Mouse (Mus musculus) left cerebral cortex, postnatal 4 days (tissue): ENCODE results near the gene Xlr4c. TPM values are rescaled to one million over a fixed set of nuclear protein-coding genes. Genes with fewer than 3 reads are reported as not detected.
"Not testable (repeated sequence)": the region's sequence is repeated elsewhere in the genome, so short reads cannot be mapped to it uniquely, and the experiment has no call there.

ENCODE experiments used
- DNase-seq: peaks from one replicate; pipeline ENCODE4 v3.0.0-alpha.2; 2022
- intact Hi-C: fragments of 180-260 bp; cut with DNase I; formaldehyde crosslinking; loops from one replicate; pipeline ENCODE4 v1.15.1; 2025
- total RNA-seq, 2 experiments: library from RNA; stranded (reverse); gene quantifications; 2 replicates each; pipeline ENCODE4 v1.2.3; 2021

Xlr4c gene
- total RNA-seq, result not detected

DNA sequence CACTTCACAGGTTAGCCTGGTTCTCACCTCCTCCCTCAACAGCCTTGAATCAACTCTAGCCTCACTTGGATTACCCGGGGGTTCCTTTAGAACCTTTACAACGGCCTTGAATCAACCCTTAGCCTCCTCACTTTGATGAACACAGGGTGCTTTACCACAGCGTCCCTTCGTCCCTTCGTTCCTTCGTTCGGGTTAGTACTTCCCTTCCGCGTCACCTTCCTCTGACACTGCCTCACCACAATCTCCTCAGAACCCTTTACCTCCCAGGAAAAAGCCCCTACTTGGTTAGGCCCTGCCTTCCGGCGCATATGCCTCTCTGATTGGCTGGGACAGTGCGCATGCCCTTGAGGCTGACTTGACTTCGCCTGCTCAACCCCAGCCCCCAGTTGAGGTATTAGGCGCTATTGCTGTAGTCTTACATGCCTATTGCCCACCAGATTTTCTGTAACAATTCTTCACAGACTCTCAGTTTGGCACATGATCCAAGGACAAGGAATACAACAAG, at the start of gene Xlr4c:
TSS of gene Xlr4c (minus strand) at position 310 of the 505 bp plus-strand sequence.
- DNase-seq, intact Hi-C loops: not testable (repeated sequence)

DNA sequence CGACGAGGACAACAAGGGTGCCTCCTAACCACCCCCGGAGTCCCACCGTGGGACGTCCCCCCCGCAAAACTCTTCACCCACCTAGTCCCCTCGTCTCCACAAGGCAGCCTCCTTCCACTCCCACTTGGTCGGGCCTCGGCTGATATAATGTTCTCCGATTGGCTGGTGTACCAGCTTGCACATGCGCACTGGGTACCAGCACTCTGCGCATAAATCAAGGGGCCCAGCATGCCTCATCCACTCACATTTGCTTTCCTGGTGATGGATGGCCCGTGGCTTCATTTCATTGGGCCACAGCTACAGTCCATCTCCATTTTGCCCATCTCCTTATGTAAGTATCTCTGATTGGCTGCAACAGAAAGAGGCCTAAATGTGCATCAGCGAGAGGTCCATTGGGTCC, 22.3 kb upstream of the Xlr4c start, which contains the start of gene Xlr3c:
TSS of gene Xlr3c (minus strand) at position 121 of the 400 bp plus-strand sequence.
- intact Hi-C loops, result not testable (repeated sequence)

DNA sequence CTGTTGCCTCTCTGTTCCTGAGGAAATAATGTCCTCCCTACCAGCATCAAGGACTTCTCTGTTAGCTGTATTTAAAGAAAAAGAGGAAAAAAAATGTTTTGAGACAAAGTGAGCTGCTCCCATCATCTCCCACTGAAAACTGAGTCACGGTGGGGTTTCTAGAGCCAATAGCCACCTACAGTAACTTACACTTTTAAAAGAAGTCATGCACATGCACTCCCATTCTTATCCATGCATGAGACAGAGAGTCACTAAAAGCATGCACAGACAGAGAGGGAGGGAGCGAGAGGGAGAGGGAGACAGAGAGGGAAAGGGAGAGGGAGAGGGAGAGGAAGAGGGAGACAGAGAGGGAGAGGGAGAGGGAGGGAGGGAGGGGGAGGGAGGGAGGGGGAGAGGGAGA, 19.5 kb upstream of the Xlr4c start:
- intact Hi-C loops, DNase-seq: not testable (repeated sequence)

More for the DNA sequence above, 22.3 kb upstream of the Xlr4c start, which contains the start of gene Xlr3c:
- DNase-seq, result not testable (repeated sequence)

DNA sequence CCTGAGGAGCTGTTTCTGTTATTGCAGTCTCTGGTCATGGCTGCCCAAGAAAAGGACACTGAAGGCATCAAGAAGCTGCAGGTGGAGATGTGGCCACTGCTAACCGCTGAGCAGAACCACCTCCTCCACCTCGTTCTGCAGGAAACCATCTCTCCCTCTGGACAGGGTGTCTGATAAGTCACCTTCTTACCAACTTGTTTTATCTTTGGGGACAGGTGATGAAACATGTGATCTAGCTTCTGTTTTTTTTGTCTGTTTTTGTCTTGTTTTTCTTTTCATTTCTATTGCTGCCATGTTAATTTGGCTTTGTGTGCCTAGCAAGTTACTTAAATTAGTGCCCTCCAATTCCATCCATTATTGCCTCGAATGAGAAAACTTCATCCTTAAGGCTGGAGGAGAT, 13.6 kb downstream of the Xlr4c start:
- intact Hi-C loops, result no loop called here
- DNase-seq, result no peak

DNA sequence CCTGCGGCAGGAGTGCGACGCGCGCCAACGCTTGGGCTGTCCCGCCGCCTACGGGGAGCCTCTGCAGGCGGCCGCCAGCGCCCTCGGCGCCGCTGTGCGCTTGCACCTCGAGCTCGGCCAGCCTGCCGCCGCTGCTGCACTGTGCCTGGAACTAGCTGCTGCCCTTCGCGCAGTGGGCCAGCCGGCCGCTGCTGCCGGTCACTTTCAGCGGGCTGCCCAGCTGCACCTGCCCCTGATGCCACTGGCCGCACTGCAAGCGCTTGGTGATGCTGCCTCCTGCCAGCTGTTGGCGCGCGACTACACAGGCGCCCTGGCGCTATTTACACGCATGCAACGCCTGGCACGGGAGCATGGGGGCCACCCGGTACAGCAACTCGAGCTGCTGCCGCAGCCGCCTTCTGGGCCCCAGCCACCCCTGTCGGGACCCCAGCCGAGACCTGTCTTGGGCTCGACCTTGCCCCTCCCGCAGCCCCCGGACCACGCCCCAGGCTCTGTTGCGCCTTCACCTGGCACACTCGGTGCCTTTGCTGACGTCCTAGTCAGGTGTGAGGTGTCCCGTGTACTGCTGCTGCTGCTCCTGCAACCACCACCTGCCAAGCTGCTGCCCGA, 14.2 kb downstream of the Xlr4c start:
- peak; percentile 54 for DNase-seq

DNA sequence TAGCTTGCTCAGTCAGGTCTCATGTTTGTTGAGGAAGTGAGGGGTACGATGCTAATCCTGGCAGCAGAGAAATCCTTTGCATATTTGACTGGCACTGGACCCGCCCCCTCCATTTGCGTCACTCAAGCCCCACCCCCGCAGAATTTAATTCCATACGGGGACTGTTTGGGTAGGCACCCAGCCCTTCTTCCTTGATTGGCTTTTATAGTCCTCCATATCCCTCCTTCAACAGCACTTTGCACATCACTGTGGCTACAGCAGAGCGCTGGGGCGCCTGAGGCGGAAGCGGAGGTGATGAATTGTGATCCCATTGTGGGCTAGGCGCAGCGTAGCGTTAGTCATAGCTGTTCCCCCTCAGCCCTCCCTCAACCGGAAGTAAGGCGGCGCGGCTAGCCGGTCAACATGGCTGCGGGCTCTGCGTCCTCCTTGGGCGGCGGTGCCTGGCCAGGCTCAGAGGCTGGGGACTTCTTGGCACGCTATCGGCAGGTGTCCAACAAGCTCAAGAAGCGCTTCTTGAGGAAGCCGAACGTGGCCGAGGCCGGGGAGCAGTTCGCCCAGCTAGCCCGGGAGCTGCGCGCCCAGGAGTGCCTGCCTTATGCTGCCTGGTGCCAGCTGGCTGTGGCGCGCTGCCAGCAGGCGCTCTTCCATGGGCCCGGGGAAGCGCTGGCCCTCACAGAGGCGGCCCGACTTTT, 14.9 kb downstream of the Xlr4c start, which contains the start of gene F8a:
TSS of gene F8a (plus strand) at position 378 of the 692 bp plus-strand sequence.
- peak; percentile 79 for DNase-seq
- intact Hi-C loops, result no loop called here

More for the DNA sequence above, 14.2 kb downstream of the Xlr4c start:
- intact Hi-C loops, result no loop called here

DNA sequence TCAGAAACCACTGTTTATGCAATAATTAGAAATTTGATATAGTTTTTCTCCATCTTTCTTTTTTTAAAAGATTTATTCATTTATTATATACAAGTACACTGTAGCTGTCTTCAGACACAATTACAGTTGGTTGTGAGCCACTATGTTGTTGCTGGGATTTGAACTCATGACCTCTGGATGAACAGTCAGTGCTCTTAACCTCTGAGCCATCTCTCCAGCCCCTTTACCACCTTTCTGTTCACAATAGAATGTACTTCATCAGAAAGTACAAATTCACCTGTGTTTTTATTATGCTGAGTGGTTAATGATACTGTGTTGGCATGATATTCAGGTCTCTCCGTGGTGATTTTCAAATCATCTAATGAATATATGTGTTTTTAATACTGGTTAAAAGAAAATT, 17.6 kb downstream of the Xlr4c start:
- intact Hi-C loops, result no loop called here
- DNase-seq, result no peak

DNA sequence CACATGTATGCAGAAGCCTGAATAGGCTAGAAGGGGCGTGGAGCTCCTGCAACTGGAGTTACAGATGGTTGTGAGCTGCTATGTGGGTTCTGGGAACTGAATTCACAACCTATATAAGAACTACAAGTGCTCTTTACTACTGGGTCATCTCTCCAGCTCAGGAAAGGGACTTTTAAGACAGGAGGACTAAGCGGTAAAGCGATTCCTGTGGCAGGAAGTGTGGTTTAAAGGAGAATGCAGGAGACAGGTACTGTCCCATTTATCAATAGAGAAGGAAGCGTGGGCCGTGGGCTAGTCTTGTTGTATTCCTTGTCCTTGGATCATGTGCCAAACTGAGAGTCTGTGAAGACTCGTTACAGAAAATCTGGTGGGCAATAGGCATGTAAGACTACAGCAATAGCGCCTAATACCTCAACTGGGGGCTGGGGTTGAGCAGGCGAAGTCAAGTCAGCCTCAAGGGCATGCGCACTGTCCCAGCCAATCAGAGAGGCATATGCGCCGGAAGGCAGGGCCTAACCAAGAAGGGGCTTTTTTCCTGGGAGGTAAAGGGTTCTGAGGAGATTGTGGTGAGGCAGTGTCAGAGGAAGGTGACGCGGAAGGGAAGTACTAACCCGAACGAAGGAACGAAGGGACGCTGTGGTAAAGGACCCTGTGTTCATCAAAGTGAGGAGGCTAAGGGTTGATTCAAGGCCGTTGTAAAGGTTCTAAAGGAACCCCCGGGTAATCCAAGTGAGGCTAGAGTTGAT, 28.9 kb downstream of the Xlr4c start, which contains the start of gene Xlr4b:
TSS of gene Xlr4b (plus strand) at position 515 of the 746 bp plus-strand sequence.
- DNase-seq, intact Hi-C loops: not testable (repeated sequence)

DNA sequence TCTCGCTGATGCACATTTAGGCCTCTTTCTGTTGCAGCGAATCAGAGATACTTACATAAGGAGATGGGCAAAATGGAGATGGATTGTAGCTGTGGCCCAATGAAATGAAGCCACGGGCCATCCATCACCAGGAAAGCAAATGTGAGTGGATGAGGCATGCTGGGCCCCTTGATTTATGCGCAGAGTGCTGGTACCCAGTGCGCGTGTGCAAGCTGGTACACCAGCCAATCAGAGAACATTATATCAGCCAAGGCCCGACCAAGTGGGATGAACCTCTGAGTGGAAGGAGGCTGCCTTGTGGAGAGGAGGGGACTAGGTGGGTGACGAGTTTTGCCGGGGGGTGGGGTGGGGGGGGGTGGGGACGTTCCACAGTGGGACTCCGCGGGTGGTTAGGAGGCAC, 51.0 kb downstream of the Xlr4c start, which contains the start of gene Xlr3b:
TSS of gene Xlr3b (plus strand) at position 274 of the 400 bp plus-strand sequence.
- intact Hi-C loops, result not testable (repeated sequence)
- peak; percentile 7 for DNase-seq

Other genes with a start within 250 kb of the Xlr4c start
- under 1 TPM; 0.28 to 0.50 TPM for gene Pnma5, start 206.0 kb downstream of the Xlr4c start, total RNA-seq
- 10 to 100 TPM; 15.7 to 19.2 TPM for gene Pnma3, start 178.3 kb downstream of the Xlr4c start, total RNA-seq
- gene Xlr4a, start 160.7 kb downstream of the Xlr4c start, total RNA-seq, result under 1 TPM; 0.54 to 0.56 TPM
- 1 to 10 TPM in 1 of 2 experiments, under 1 TPM in 1; 0.64 to 3.7 TPM for gene Xlr3a, start 146.0 kb downstream of the Xlr4c start, total RNA-seq
- 1 to 10 TPM in 1 of 2 experiments, under 1 TPM in 1; 0.92 to 2.2 TPM for gene Gm14685, start 126.1 kb downstream of the Xlr4c start, total RNA-seq
- under 1 TPM in 1 of 2 experiments, not detected in 1; 0.20 TPM for gene Xlr5b, start 94.3 kb downstream of the Xlr4c start, total RNA-seq
- gene DXBay18, start 93.7 kb downstream of the Xlr4c start, total RNA-seq, result under 1 TPM in 1 of 2 experiments, not detected in 1; 0.46 TPM
- not detected for gene Spin2d, start 66.1 kb downstream of the Xlr4c start, total RNA-seq
- gene Xlr3b, start 50.9 kb downstream of the Xlr4c start, total RNA-seq, result 10 to 100 TPM in 1 of 2 experiments, 1 to 10 TPM in 1; 3.6 to 13.1 TPM
- 1 to 10 TPM in 1 of 2 experiments, under 1 TPM in 1; 0.60 to 1.4 TPM for gene Xlr4b, start 28.8 kb downstream of the Xlr4c start, total RNA-seq
- 10 to 100 TPM; 16.2 to 17.1 TPM for gene F8a, start 14.8 kb downstream of the Xlr4c start, total RNA-seq
- not detected for gene Xlr3c, start 22.3 kb upstream of the Xlr4c start, total RNA-seq
- gene Xlr5a, start 49.8 kb upstream of the Xlr4c start, total RNA-seq, result not detected
- not detected for gene Xlr5c, start 49.8 kb upstream of the Xlr4c start, total RNA-seq
- gene Gm45015, start 93.7 kb upstream of the Xlr4c start, total RNA-seq, result not detected
- gene Zfp275, start 99.5 kb upstream of the Xlr4c start, total RNA-seq, result 10 to 100 TPM; 20.3 to 20.7 TPM
- gene Gm18336, start 155.6 kb upstream of the Xlr4c start, total RNA-seq, result under 1 TPM in 1 of 2 experiments, not detected in 1; 0.18 TPM
- gene Zfp92, start 168.0 kb upstream of the Xlr4c start, total RNA-seq, result 1 to 10 TPM; 2.7 to 3.7 TPM
- not detected for gene Trex2, start 192.2 kb upstream of the Xlr4c start, total RNA-seq
- 10 to 100 TPM; 27.8 to 28.0 TPM for gene Haus7, start 215.9 kb upstream of the Xlr4c start, total RNA-seq
- gene Bgn, start 240.5 kb upstream of the Xlr4c start, total RNA-seq, result 10 to 100 TPM; 49.5 to 51.5 TPM